Mouse (Mus musculus): ENCODE data around the gene Pik3cg. TPM values are rescaled to one million over a fixed set of nuclear protein-coding genes. Genes with fewer than 3 reads are reported as not detected.

Gene Pik3cg
- total and polyA plus RNA-seq, 3 experiments: 1.2 to 2.0 (median 1.3) TPM

DNA sequence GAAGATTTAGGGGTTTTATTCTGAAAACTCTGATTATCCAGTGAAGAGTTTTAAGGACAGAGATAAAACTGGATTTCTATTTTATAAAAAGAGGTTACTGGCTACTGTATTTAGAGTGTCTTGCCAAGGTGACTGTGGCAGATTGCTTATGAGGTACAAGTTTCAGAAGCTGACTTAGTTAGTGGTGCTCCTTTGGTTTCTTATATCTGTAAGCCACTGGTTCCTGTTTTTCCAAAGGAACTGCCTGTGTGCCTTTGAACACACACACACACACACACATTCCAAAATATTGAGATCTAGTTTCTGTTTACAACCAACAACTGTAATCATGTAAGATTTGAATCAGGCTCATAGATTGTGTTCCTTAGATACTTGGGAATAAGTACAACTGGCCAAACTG, 66.7 kb downstream of the Pik3cg start:
- TF ChIP-seq EP300 (IDR thresholded peaks at IDR 0.05; ENCODE audit: insufficient read depth, low read depth, low read length) (no peak), CTCF (IDR thresholded peaks at IDR 0.05) (no peak), POLR2A (IDR thresholded peaks at IDR 0.05; ENCODE audit: insufficient read depth, low read depth, low read length) (no peak)
- intact Hi-C loops (cut with DNase I): loop anchor here (5.0 kb wide), 2 partner anchors 79 to 106 kb away; partner anchors contain the start of gene Prkar2b
- no peaks in the 10 kb centered on the region for H3K79me2 ChIP-seq (replicated peaks; ENCODE audit: control insufficient read depth, insufficient read depth, low read length)
- no peaks in the 10 kb centered on the region; the same call in 1 of the 2 replicates for H3K4me1 ChIP-seq (ENCODE audit: control insufficient read depth, insufficient read depth, low read length)
- H3K27ac ChIP-seq: no peak overlapping the region
- no peaks in the 10 kb centered on the region for H3K27me3 ChIP-seq (ENCODE audit: control insufficient read depth, insufficient read depth, low read length)
- no peak overlapping the region for H3K9ac ChIP-seq (ENCODE audit: low read depth, low read length)
- DNase-seq: no peak
- H3K4me3 ChIP-seq: no peak overlapping the region
- no peaks in the 10 kb centered on the region for H3K36me3 ChIP-seq (ENCODE audit: control insufficient read depth, insufficient read depth, low read length)

DNA sequence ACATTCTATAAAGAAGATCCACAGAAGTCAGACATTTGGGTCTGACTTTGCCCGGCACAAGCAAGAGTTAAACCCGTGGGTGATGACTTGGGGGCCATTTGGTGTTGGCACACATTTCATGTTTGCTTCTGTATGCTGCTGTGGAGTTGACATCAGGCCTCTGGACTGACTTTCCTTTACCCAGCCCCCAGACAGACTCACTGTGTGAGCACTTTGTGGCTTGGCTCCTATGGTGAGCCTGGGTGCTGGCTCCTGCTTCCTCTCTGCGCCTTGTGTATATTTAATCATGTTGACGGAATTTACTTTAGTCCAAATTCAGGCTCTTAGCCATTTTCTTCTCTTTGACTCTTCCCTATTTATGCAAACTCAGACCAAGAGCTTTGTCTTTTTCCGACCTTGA, 69.6 kb downstream of the Pik3cg start:
- Histone ChIP-seq H3K27ac (no peak overlapping the region), H3K4me3 (no peak overlapping the region), H3K79me2 (replicated peaks; ENCODE audit: control insufficient read depth, insufficient read depth, low read length) (no peaks in the 10 kb centered on the region), H3K36me3 (ENCODE audit: control insufficient read depth, insufficient read depth, low read length) (no peaks in the 10 kb centered on the region), H3K4me1 (ENCODE audit: control insufficient read depth, insufficient read depth, low read length) (no peaks in the 10 kb centered on the region), H3K9ac (ENCODE audit: low read depth, low read length) (no peak overlapping the region), H3K27me3 (ENCODE audit: control insufficient read depth, insufficient read depth, low read length) (no peaks in the 10 kb centered on the region)
- 72% methylated on average over 5 of the region's 5 CpGs for whole genome bisulfite sequencing
- intact Hi-C loops (cut with DNase I): no loop called here
- peak in 1 of 2 experiments; percentile 36 for DNase-seq
- TF ChIP-seq POLR2A (IDR thresholded peaks at IDR 0.05; ENCODE audit: insufficient read depth, low read depth, low read length) (no peak), EP300 (IDR thresholded peaks at IDR 0.05; ENCODE audit: insufficient read depth, low read depth, low read length) (no peak), CTCF (IDR thresholded peaks at IDR 0.05) (no peak)

DNA sequence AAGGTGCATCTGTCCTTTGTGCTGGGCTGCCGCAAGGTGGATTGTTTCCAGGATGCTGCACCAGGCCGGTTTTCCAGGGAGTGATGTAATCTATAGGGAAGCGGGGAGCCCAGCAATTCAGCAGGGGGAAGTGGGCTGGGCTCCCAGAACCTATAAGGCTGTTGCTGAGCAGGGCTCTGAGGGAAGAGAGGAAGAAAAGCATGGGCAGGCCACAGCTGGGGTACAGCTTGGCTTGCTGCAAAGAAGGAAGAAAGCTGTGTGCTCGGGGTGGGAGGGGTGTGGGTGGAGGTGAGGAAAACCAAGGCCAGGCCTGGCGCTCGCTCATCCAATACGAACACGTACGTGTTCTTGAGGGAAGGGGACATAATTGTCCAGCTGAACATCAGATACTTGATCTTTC, 70.1 kb downstream of the Pik3cg start:
- intact Hi-C loops (cut with DNase I): no loop called here
- peak in 1 of 2 experiments; percentile 25 for DNase-seq
- H3K36me3 ChIP-seq (ENCODE audit: control insufficient read depth, insufficient read depth, low read length): no peaks in the 10 kb centered on the region
- H3K27me3 ChIP-seq (ENCODE audit: control insufficient read depth, insufficient read depth, low read length): no peaks in the 10 kb centered on the region
- no peak overlapping the region for H3K4me3 ChIP-seq
- H3K27ac ChIP-seq: no peak overlapping the region
- no peaks in the 10 kb centered on the region for H3K79me2 ChIP-seq (replicated peaks; ENCODE audit: control insufficient read depth, insufficient read depth, low read length)
- no peak overlapping the region for H3K9ac ChIP-seq (ENCODE audit: low read depth, low read length)
- no peaks in the 10 kb centered on the region for H3K4me1 ChIP-seq (ENCODE audit: control insufficient read depth, insufficient read depth, low read length)
- WGBS: 58% methylated on average over 9 of the region's 9 CpGs
- TF ChIP-seq CTCF (IDR thresholded peaks at IDR 0.05): no peak
- TF ChIP-seq EP300 (IDR thresholded peaks at IDR 0.05; ENCODE audit: insufficient read depth, low read depth, low read length): no peak
- no peak for TF ChIP-seq POLR2A (IDR thresholded peaks at IDR 0.05; ENCODE audit: insufficient read depth, low read depth, low read length)

DNA sequence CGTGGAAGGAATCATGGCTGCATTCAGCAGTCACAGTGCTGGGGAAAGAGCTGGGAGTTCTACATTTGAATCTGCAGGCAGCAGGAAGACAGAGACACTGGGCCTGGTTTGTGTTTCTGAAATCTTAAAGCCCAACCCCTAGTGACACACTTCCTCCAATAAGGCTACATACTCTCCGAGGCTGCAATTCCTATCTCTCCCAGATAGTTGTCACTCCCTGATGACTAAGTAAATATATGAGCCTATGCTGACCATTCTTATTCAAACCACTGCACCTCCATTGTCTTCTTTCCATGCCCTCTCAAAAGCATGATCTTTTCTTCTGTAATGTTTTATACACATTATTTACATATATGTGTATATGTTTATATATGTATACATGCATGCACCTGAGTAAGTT, 70.9 kb downstream of the Pik3cg start:
- H3K27me3 ChIP-seq (ENCODE audit: control insufficient read depth, insufficient read depth, low read length): no peaks in the 10 kb centered on the region
- intact Hi-C loops (cut with DNase I): no loop called here
- H3K4me1 ChIP-seq (ENCODE audit: control insufficient read depth, insufficient read depth, low read length): no peaks in the 10 kb centered on the region
- no peak for DNase-seq
- no peak for TF ChIP-seq EP300 (IDR thresholded peaks at IDR 0.05; ENCODE audit: insufficient read depth, low read depth, low read length)
- TF ChIP-seq CTCF (IDR thresholded peaks at IDR 0.05): no peak
- TF ChIP-seq POLR2A (IDR thresholded peaks at IDR 0.05; ENCODE audit: insufficient read depth, low read depth, low read length): no peak
- no peak overlapping the region for H3K9ac ChIP-seq (ENCODE audit: low read depth, low read length)
- H3K27ac ChIP-seq: no peak overlapping the region
- H3K79me2 ChIP-seq (replicated peaks; ENCODE audit: control insufficient read depth, insufficient read depth, low read length): no peaks in the 10 kb centered on the region
- H3K36me3 ChIP-seq (ENCODE audit: control insufficient read depth, insufficient read depth, low read length): no peaks in the 10 kb centered on the region
- 45% methylated on average over 2 of the region's 2 CpGs for WGBS
- no peak overlapping the region for H3K4me3 ChIP-seq

DNA sequence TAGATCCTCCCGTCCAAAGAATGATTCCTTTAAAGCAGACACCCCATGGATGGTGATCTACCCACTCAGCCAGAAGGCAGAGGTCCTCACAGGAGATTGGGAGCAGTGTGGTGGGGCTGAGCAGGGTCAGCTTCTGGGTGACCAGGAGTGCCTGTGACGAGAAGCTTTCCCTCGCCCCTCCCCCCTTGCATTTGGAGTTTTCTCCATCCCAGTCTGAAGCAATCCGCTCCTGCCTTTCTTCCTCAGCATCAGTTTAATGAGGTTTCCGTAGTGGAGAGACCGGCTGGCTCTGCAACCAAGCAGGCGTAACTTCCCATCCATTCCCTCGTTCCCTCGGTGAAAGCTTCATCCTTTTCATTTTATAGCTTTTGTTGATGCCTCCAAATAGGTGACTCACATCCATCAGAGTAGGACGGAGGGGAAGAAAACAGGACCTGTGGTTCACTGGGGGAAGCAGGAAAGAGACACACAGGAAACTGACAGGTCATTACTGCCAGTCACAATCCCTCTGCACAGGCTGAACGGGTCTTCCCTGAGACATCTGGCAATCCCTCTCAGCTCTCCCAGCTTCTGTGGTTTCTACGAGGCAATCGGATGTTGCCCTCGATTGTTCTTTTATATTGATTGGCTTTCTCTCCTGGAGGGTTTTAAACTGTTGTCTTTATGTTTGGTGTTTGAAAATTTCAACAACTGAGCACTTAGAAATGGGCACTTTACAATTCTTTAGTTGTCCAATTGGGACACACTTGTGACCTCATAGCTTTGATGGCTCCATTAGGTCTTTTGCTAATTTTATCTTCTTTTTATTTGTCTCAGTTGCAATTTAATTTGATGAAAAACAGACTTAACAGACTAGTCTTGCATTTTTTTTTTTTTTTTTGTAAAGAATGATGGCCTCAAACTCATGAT, 80.6 kb downstream of the Pik3cg start:
- Histone ChIP-seq H3K27ac (no peak overlapping the region), H3K4me1 (ENCODE audit: control insufficient read depth, insufficient read depth, low read length) (peaks cover 2% of the 10 kb centered on the region), H3K4me3 (no peak overlapping the region), H3K36me3 (ENCODE audit: control insufficient read depth, insufficient read depth, low read length) (no peaks in the 10 kb centered on the region), H3K9ac (ENCODE audit: low read depth, low read length) (no peak overlapping the region), H3K79me2 (replicated peaks; ENCODE audit: control insufficient read depth, insufficient read depth, low read length) (no peaks in the 10 kb centered on the region), H3K27me3 (ENCODE audit: control insufficient read depth, insufficient read depth, low read length) (no peaks in the 10 kb centered on the region)
- intact Hi-C loops (cut with DNase I): no loop called here
- no peak for DNase-seq
- TF ChIP-seq CTCF (IDR thresholded peaks at IDR 0.05) (no peak), POLR2A (IDR thresholded peaks at IDR 0.05; ENCODE audit: insufficient read depth, low read depth, low read length) (no peak), EP300 (IDR thresholded peaks at IDR 0.05; ENCODE audit: insufficient read depth, low read depth, low read length) (no peak)
- 38% methylated on average over 14 of the region's 14 CpGs for WGBS

DNA sequence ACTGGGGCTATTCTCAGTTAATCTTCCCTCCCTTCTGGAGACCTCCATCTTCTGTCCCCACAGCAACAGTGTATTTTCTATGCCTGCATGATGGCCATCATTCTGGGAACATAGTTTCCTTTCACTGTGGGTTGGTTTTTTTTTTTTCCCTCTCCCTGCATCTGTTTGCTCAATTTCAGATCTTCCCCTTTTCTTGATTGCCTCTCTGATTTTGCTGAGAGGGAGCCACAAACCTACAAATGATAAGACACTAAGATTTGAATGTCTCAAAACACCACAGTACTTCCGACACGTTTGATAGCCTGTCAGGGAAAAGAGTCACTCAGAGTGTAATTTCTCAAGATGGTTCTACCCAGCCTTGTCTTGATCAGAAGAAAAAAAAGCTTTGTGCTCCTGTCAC, 81.3 kb downstream of the Pik3cg start:
- H3K36me3 ChIP-seq (ENCODE audit: control insufficient read depth, insufficient read depth, low read length): no peaks in the 10 kb centered on the region
- intact Hi-C loops (cut with DNase I): no loop called here
- no peak overlapping the region for H3K9ac ChIP-seq (ENCODE audit: low read depth, low read length)
- H3K4me3 ChIP-seq: no peak overlapping the region
- H3K4me1 ChIP-seq (ENCODE audit: control insufficient read depth, insufficient read depth, low read length): peaks cover 2% of the 10 kb centered on the region
- no peaks in the 10 kb centered on the region for H3K79me2 ChIP-seq (replicated peaks; ENCODE audit: control insufficient read depth, insufficient read depth, low read length)
- no peak for DNase-seq
- H3K27me3 ChIP-seq (ENCODE audit: control insufficient read depth, insufficient read depth, low read length): no peaks in the 10 kb centered on the region
- no peak for TF ChIP-seq EP300 (IDR thresholded peaks at IDR 0.05; ENCODE audit: insufficient read depth, low read depth, low read length)
- TF ChIP-seq CTCF (IDR thresholded peaks at IDR 0.05): no peak
- no peak for TF ChIP-seq POLR2A (IDR thresholded peaks at IDR 0.05; ENCODE audit: insufficient read depth, low read depth, low read length)
- H3K27ac ChIP-seq: no peak overlapping the region
- WGBS: 58% methylated on average over 2 of the region's 2 CpGs

All from heart, adult 2 months (tissue).